Mouse (Mus musculus): ENCODE data around the gene Plcb4.
"Not testable (repeated sequence)": the region's sequence is repeated elsewhere in the genome, so short reads cannot be mapped to it uniquely, and the experiment has no call there.

Gene Plcb4

DNA sequence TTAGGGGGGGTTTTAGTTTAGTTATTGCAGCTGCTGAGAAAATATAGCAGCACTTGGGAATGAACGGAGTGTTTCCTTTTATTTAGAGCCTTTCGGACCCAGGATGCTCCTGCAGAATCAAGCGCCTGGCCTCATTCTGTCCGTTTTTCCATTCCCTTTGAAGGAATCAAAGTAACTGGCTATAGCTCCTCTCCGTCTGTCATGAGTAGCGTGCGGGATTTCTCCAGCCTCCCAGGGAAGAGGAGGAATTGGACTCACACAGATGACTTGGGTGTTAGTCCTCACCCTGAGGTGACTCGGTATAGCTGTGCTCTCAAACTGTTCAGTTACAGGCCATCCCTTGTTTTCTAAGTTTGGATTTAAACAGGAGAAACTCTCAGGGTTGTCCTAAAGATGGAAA lies 14.8 kb downstream of the Plcb4 start:
- DNase-seq (ENCODE audit: low read depth, low spot score) = no peak

DNA sequence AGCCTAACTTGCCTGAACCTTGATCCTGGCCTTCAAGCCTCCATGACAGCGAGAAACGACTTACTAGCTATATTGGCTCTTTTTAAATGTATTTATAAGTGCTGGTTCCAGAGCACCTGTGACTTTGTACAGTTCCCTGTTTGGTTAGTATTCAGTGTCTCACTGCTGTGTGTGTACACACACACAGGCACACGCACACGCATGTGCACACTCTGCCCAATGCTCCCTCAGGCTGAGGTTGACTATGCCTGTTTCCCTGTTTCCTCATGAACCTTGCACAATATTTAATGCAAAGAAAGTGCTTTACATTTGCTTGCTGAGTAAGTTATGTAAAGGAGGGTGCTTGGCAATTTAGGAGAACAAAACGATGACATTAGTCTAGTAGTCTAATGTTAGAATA lies 16.5 kb downstream of the Plcb4 start:
- DNase-seq (ENCODE audit: low read depth, low spot score) = no peak

DNA sequence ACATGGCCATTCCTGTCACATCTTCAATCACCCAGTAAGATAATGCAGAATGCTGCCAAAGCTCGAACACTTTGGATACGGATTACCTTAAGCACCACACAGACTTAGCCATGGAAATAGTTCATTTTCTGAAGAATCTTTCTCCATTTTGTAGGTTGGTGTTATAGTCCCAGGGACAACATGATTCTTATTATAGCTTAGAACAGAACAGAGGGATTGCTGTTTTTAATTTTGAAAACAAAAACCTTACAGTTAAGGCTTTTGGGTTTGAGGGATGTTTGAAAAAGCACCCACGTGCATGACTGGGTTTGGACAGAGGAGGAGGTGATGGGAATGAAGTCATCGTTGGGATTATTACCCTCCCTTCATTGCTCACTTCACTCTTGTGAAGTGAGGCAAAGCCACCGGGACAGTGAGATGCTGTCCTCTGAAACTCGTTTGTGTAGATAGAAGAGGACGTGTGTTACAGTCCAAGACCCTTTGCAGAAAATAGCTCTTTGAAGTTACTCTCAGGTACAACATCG lies 18.2 kb downstream of the Plcb4 start:
- no peak for DNase-seq (ENCODE audit: low read depth, low spot score)

DNA sequence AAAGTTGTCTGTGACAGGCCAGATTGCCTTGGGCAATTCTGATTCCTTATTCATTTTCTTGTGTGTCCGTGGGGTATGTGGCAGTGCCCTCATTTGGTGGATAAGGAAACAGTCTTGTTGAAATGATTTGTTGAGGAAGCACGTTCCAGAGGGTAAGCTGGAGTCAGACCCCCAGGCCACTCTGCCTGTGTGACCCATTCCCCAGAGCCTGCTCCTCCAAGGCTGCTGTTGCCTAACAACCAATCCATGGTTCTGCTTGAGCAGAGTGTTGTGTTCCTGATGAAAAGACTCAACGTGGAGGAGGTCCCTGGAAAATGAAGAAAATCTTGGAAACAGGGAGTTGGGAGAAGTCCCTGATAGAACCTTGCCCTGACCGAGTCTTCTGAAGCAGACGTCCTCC lies 18.8 kb downstream of the Plcb4 start:
- no peak for DNase-seq (ENCODE audit: low read depth, low spot score)

DNA sequence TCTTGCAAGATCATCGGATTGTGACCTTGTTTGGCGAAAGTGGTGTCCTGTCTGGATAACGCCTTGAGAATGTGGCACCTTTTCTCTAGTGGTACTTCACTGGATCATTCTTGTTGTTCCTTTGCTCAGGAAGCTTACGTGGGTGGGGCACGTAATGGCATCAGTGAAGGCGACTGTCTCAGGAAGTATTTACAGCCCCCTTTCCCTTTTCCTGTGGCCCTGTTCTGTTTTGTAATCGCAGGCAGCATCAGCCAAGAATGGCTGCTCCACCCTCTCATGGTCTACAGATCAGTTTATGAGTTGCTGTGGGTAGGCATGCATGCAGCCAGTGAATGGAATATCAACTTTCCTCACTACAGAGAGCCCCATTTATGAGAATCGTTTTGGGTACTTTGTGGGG lies 21.2 kb downstream of the Plcb4 start:
- DNase-seq (ENCODE audit: low read depth, low spot score) = no peak

- DNase-seq (ENCODE audit: low read depth, low spot score) = no peak
These were observed 21.8 kb downstream of the Plcb4 start for GRCm38 (mm10) chr2:135680406-135681134.

DNA sequence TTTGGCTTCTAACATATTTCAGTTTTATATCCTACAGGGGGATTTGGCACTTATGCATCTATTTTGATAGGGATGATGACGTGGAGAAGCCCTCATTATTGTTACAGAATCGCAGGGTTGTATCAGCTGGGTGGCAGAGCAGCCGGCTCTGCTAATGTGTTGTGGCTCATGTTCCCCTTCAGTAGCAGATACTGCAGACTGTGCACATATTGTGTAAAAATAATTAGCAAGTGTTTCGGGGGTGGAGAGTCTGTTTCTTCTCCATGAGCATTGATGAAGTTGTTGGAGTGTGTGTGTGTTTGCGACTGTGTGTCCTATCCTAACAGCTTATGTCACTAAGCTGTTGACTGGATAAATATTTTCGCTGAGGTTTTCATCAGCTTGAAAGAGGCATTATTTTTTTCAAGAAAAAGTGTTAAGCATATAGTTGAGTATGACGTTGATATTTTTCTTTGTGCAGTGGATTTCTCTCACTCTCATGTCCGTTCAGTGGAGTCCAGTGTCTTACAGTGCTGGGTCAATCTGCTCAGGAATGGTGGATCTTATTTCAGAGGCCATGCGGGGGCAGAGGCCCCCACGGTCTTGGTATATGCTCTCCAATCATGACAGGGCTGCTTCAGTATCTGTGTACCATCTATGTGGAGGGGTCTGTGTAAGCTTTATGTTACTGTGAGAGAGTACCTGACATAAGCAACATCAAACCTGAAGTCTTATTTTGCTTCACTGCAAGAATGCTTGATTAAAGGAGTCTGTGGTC lies 25.1 kb downstream of the Plcb4 start:
- no peak for DNase-seq (ENCODE audit: low read depth, low spot score)

DNA sequence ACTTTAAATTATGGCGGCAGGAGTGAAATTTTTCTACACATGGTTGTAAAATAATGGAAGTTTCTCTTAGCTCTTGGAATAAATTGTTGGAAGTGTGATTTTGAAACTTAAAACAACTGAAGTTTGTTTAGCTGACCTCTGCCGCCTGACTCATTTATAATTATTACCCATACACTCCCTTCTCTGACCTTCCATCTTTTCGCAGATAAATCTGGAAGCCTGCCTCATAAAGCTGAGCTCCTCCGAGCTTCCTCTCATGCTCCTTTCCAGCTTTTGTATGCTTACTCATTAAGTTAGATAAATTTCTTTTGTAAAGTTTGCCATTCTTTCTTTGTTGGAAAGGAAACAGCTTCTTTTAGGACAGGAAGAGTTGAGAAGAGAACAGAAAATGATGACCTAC lies 27.9 kb downstream of the Plcb4 start:
- DNase-seq (ENCODE audit: low read depth, low spot score) = no peak

GRCm38 (mm10) chr2:135687585-135687984 lies 28.8 kb downstream of the Plcb4 start:
- DNase-seq (ENCODE audit: low read depth, low spot score) = no peak

DNA sequence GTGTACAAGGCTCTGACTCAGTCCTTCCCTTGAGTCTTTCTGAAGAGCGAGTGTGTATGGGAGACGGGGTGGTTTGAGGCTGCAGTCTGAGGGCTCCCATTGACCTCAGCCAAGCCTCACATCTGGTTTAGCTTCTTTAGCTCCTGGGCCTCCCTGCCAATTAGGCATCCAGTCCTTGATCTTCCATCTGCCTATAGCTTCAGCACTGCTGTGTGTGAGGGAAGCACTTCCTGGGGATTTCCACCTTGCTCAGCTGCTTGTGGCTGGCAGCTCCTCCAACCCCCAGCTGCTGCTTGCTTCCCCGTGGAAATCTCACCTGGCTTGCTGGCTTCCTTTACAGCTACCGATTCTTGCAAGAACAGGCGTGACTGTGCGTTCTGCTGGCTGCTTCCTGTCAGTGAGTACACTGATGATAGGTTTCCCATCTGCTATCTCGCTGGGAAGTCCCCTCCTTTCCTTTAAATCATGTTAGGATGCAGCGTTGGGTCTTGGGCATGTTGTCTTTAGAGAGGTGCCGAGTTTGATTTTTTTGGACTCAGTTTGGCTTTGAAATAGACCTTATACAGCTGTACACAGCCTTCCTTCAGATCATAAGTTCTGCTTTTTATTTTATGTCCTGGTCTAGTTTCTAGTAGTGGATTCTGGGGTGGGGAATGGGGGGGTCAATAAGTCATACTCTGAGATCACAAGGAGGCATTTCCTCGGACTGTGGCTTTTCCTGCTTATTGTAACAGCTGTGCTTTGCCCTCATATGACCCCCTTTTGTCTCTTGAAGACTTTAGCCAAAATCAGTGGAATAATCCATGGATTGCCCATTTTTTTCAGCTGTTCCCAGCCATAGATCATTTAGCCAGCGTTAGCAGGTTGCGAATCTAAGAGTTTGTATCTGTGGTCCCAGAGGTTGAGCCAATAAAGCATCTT lies 34.0 kb downstream of the Plcb4 start:
- peak; percentile 8 for DNase-seq (ENCODE audit: low read depth, low spot score)

DNA sequence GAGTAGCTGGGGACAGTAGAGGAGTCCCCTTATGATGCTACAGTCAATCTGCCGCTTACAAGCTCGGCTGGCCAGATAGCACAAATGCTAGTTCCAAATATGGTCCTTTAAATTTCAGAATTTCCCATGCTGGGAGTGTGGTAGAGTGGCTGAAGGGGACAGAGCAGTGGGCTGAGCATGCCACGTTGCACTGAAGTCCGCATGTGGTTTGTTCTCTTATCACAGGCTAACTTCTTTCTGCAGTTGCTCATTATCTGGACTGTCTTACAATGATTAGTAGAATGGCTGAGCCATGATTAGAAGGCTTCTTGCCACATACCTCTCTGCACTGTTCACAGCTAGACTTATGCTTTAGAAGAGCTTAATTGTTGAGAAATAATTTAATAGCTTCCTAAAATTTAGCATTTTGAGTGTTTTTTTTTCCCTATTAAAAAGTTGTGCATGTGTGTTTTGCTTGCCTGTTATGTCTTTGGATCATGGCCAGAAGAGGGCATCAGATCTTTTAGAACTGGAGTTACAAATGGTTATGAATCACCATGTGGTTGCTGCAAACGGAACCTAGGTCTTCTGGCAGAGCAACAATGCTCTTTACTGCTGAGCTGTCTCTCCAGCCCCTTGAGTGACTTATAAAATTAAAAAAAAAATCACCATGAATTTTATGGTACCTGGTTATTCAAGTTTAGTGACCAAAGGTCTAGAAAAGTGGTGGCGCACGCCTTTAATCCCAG lies 42.0 kb downstream of the Plcb4 start:
- no peak for DNase-seq (ENCODE audit: low read depth, low spot score)

DNA sequence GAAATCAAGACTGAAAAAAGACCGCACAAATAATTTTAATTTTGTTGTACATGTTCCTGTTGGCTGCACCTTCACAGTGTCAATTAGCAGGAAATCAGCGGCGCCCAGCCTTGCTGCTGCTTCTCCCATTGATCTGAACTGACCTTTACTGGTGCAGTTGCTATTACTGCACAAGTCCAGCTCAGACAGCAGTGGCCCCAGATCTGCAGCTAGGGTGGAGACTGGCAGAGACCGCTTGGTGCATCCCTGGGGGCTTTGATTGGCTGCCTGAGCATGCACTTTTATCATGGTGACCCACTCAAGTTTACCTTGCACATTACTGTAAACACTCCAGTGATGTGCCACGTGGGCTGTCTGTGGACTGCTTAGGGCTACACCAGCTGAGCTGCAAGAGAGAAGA lies 45.9 kb downstream of the Plcb4 start:
- no peak for DNase-seq (ENCODE audit: low read depth, low spot score)

DNA sequence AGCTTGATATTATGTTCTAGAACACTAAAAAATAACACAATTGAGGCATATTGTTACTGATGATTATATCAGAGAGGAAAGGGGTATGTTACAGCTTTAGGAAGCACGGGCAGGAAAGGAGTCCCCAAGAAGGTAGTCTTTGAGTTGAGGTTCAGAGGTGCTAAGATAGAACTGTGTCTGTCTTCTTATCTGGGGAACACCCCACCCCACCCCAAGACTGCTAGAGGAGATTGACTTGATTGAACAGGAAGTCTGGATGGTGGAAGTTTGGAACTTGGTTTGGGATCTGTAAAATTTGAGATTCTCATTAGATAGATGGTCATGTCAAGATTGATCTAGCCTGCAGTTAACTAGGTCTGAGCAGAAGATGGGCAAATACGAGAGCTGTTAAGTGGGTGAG lies 48.5 kb downstream of the Plcb4 start:
- DNase-seq (ENCODE audit: low read depth, low spot score) = no peak

- no peak for DNase-seq (ENCODE audit: low read depth, low spot score)
These were observed 49.6 kb downstream of the Plcb4 start for GRCm38 (mm10) chr2:135708386-135708785.

DNA sequence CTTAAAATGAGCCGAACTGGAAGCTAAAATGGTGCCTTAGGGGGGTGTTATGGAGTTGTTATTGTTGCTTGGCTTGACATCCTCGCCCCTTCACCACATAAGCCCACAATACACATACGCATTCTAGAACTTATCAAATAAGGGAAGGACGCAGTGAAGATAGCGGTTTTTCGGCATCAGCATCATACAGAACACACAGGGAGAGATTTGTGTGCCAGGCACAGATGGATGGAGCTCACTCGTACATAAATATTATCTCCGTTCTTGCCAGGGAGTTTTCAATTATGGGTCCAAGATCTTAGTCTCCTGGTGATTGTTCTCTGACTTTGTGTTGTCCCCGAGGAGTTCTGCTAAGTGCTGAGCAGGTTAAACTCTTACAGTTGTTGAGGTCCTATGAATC lies 50.0 kb downstream of the Plcb4 start:
- DNase-seq (ENCODE audit: low read depth, low spot score) = no peak

DNA sequence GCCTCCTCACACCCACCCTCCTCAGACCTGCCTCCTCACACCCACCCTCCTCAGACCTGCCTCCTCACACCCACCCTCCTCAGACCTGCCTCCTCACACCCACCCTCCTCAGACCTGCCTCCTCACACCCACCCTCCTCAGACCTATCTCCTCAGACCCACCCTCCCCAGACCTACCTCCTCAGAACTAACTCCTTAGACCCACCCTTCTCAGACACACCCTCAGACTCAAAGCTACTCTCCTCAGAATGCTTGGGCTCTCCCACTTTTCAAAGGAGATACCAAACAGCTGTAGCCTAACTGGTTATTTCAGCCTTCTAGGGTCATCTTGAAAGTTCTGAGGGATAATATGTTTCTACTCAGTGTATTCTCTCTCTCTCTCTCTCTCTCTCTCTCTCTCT lies 50.9 kb downstream of the Plcb4 start:
- not testable (repeated sequence) for DNase-seq (ENCODE audit: low read depth, low spot score)

- DNase-seq (ENCODE audit: low read depth, low spot score) = no peak
These were observed 52.5 kb downstream of the Plcb4 start for GRCm38 (mm10) chr2:135711049-135711924.

DNA sequence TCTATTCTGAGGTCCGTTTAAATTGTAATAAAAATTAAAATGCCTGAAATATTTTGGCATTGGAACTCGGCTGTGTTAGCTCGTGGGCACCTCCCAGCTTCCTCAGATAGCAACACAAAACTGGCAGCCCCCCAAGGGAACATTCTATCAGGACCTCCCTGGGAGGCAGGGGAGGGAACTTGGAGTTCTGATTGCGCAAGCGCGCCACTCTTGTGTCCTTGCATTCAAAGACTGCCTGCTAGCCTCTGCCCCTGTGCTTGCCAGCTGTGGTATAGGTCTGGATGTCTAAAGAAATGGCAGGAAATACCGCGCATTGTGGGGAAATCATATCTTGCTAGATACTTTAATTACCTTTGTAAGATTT lies 53.1 kb downstream of the Plcb4 start:
- DNase-seq (ENCODE audit: low read depth, low spot score) = no peak

DNA sequence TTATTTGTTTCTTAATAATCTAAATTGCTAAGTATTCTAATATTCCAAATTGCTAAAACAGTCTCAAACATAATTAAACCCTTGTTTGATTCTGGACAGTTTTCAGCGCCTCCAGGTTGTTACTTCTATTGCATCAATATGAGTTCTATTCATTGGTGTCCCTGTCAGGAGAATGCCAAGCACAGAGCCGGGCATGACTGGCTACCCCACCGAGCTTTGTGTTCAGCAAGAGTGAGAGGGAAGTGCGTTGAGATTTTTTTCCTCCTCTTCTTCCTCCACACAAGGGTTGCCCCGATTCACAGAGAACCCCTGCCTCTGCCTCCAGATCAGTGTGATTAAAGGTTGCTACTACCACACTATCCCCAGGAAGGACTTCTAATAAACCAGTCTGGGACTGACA lies 53.5 kb downstream of the Plcb4 start:
- DNase-seq (ENCODE audit: low read depth, low spot score) = no peak

DNA sequence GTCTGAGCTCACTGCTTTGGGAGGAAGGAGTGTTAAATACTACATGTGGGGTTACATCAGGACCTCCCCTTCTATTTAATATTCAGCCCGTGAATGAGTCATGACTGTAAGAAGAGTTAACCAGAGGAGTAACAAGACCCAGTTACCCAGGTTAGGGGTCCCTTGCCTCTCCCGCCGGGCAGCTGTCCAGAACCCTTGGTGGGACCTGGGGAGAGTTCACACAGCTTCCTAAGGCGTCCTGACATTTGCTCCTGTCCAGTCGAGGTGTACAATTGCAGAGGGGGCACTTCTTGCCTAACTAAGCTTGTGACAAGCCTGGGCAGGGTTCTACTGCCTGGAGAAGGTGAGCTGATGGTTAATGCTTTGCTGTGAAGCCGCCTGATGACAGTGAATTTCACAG lies 54.1 kb downstream of the Plcb4 start:
- no peak for DNase-seq (ENCODE audit: low read depth, low spot score)

All from embryo, embryonic 11.5 days (tissue).